Mouse (Mus musculus): ENCODE data around the gene Grin2a. TPM values are rescaled to one million over a fixed set of nuclear protein-coding genes. Genes with fewer than 3 reads are reported as not detected.

Grin2a gene
- polyA plus RNA-seq (2015; fragmentation: Nextera tagmentation; extraction: Ambion mirVana): not detected in 2 replicates

- no peaks in the 10 kb centered on the region for H3K36me3 ChIP-seq (ENCODE audit: control insufficient read depth, insufficient read depth)
- under 1% methylated on average over 68 of the region's 69 CpGs for WGBS (ENCODE audit: insufficient replicate concordance)
- H3K9ac ChIP-seq (ENCODE audit: low read depth, low read length): no peak within 1 kb of the TSS
- no peak within 1 kb of the TSS for H3K4me3 ChIP-seq (ENCODE audit: low read depth, low read length)
- ATAC-seq (ENCODE audit: low read depth): no peak
- H3K27me3 ChIP-seq (ENCODE audit: control insufficient read depth, insufficient read depth, low read depth, low read length): peaks cover 45% of the 10 kb centered on the region
- H3K4me1 ChIP-seq (ENCODE audit: control insufficient read depth, low read depth, low read length): no peaks in the 10 kb centered on the region
- H3K27ac ChIP-seq (ENCODE audit: low read length): no peak within 1 kb of the TSS
- H3K4me2 ChIP-seq (ENCODE audit: low read depth, low read length): no peak within 1 kb of the TSS
- no peaks in the 10 kb centered on the region for H3K9me3 ChIP-seq (replicated peaks; ENCODE audit: control insufficient read depth, low read length)
These were observed at the start of gene Grin2a for GRCm38 (mm10) chr16:9994951-9995813. Gene Grin2a (minus strand): TSS chr16:9995560.

DNA sequence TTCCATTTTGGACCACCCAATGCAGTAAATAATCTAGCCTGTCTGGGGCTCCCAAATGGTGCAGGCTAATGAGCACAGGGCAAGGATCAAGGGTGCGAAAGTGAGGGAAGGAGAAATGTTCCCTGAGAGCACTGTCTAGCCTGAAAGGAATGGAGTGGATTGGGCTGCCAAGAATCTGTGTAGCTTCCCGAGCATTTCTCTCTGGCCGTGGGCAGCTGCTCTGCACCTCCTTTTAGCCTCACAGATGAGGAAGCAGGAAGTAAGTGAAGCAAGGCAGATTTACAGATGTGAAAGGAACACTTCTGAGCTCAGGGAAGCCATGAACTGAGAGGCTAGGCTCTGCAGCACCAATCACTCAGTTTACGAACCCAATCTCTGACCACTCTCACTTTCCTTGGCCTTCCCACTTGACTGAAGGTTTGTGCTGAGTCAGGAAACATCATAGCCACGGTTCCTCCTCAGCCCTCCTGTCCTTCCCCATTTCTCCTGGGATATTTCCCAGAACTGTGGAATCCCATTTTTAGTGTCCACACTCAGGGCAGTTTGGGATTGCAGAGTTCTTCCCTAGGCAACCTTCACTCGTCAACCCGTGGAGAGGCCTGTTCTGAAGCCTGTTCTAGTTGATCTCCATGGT lies 40.3 kb upstream of the Grin2a start:
- Histone ChIP-seq H3K9ac (ENCODE audit: low read depth, low read length) (no peak overlapping the region), H3K36me3 (ENCODE audit: control insufficient read depth, insufficient read depth) (no peaks in the 10 kb centered on the region), H3K4me1 (ENCODE audit: control insufficient read depth, low read depth, low read length) (no peaks in the 10 kb centered on the region), H3K27ac (ENCODE audit: low read length) (no peak overlapping the region), H3K27me3 (ENCODE audit: control insufficient read depth, insufficient read depth, low read depth, low read length) (no peaks in the 10 kb centered on the region), H3K4me2 (ENCODE audit: low read depth, low read length) (no peak overlapping the region), H3K9me3 (replicated peaks; ENCODE audit: control insufficient read depth, low read length) (no peaks in the 10 kb centered on the region), H3K4me3 (ENCODE audit: low read depth, low read length) (no peak overlapping the region)
- 53% methylated on average over 7 of the region's 7 CpGs for WGBS (ENCODE audit: insufficient replicate concordance)
- no peak for ATAC-seq (ENCODE audit: low read depth)

DNA sequence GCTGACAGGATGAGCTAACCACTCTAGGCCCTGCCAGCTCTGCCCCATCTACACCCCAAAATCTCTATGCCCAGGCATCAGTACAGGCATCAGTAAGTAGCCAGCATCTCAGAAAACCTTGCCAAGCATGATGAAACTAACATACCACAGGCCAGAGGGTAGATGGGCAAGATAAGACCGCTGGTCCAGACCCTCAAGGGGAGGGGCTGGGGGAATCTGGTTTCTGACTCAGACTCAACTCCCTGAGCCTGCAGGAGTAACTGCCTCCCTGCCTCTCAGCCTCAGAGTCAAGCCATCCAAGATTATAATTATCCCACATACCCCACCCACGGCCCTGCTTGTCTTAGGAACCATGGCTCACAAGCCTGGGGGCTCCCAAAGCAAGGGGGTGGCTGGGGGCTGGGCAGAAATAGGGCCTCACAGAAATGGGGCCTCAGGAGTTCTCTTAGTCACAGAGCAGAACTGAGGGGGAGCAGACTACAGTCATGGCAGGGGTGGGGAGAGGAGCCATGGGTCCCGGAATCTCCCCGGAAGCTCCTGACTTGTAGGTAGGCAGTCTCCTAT lies 38.1 kb upstream of the Grin2a start:
- Histone ChIP-seq H3K9me3 (replicated peaks; ENCODE audit: control insufficient read depth, low read length) (no peaks in the 10 kb centered on the region), H3K4me1 (ENCODE audit: control insufficient read depth, low read depth, low read length) (no peaks in the 10 kb centered on the region), H3K9ac (ENCODE audit: low read depth, low read length) (no peak overlapping the region), H3K36me3 (ENCODE audit: control insufficient read depth, insufficient read depth) (no peaks in the 10 kb centered on the region), H3K27me3 (ENCODE audit: control insufficient read depth, insufficient read depth, low read depth, low read length) (no peaks in the 10 kb centered on the region), H3K4me3 (ENCODE audit: low read depth, low read length) (no peak overlapping the region), H3K27ac (ENCODE audit: low read length) (no peak overlapping the region), H3K4me2 (ENCODE audit: low read depth, low read length) (no peak overlapping the region)
- no peak for ATAC-seq (ENCODE audit: low read depth)
- WGBS (ENCODE audit: insufficient replicate concordance): 52% methylated on average over 4 of the region's 4 CpGs

DNA sequence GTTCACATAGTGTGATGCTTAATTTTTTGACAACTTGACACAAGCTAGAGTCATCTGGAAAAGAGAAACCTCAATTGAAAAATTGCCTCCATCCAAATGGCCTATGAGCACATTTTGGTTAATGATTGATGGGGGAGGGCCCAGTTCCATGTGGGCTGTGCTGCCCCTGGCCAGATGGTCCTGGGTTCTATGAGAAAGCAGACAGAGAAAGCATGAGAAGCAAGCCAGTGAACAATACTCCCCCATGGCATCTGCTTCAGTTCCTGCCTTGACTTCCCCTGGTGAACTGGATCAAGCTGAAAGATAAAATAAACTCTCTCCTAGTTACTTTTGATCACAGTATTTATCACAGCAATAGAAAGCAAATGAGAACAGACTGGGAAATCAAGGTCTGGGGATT lies 36.5 kb upstream of the Grin2a start:
- H3K27ac ChIP-seq (ENCODE audit: low read length): no peak overlapping the region
- no peaks in the 10 kb centered on the region for H3K9me3 ChIP-seq (replicated peaks; ENCODE audit: control insufficient read depth, low read length)
- no peak overlapping the region for H3K9ac ChIP-seq (ENCODE audit: low read depth, low read length)
- no peaks in the 10 kb centered on the region for H3K36me3 ChIP-seq (ENCODE audit: control insufficient read depth, insufficient read depth)
- no peak for ATAC-seq (ENCODE audit: low read depth)
- H3K4me2 ChIP-seq (ENCODE audit: low read depth, low read length): no peak overlapping the region
- H3K4me3 ChIP-seq (ENCODE audit: low read depth, low read length): no peak overlapping the region
- no peaks in the 10 kb centered on the region for H3K27me3 ChIP-seq (ENCODE audit: control insufficient read depth, insufficient read depth, low read depth, low read length)
- H3K4me1 ChIP-seq (ENCODE audit: control insufficient read depth, low read depth, low read length): no peaks in the 10 kb centered on the region

GRCm38 (mm10) chr16:10026741-10027140 lies 31.4 kb upstream of the Grin2a start:
- no peaks in the 10 kb centered on the region for H3K27me3 ChIP-seq (ENCODE audit: control insufficient read depth, insufficient read depth, low read depth, low read length)
- 41% methylated on average over 6 of the region's 6 CpGs for WGBS (ENCODE audit: insufficient replicate concordance)
- no peaks in the 10 kb centered on the region for H3K36me3 ChIP-seq (ENCODE audit: control insufficient read depth, insufficient read depth)
- no peaks in the 10 kb centered on the region for H3K9me3 ChIP-seq (replicated peaks; ENCODE audit: control insufficient read depth, low read length)
- no peak for ATAC-seq (ENCODE audit: low read depth)
- no peaks in the 10 kb centered on the region for H3K4me1 ChIP-seq (ENCODE audit: control insufficient read depth, low read depth, low read length)
- no peak overlapping the region for H3K9ac ChIP-seq (ENCODE audit: low read depth, low read length)
- no peak overlapping the region for H3K27ac ChIP-seq (ENCODE audit: low read length)
- no peak overlapping the region for H3K4me2 ChIP-seq (ENCODE audit: low read depth, low read length)
- no peak overlapping the region for H3K4me3 ChIP-seq (ENCODE audit: low read depth, low read length)

DNA sequence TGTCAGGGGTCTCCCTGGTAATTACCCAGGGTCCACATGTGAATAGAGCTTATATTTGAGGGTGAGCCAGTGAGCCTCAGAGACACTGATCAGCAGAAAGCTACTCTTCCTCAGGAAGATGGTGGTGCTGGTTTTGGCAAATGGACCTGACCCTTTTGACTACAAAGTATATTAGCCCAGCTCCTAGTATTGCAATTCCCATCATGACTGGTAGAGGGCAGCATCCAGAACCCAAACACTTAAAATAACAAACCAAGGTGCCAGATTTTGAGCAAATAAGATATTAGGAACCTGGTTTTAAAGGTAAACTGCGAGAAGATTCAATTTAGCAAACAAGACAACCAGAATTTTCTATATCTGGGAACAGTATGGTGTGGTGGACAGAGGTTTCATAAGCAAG lies 14.4 kb upstream of the Grin2a start:
- H3K27ac ChIP-seq (ENCODE audit: low read length): no peak overlapping the region
- no peak overlapping the region for H3K9ac ChIP-seq (ENCODE audit: low read depth, low read length)
- no peaks in the 10 kb centered on the region; the same call in 1 of the 2 replicates for H3K9me3 ChIP-seq (replicated peaks; ENCODE audit: control insufficient read depth, low read length)
- 46% methylated on average over 1 of the region's 1 CpGs for WGBS (ENCODE audit: insufficient replicate concordance)
- no peaks in the 10 kb centered on the region for H3K36me3 ChIP-seq (ENCODE audit: control insufficient read depth, insufficient read depth)
- no peaks in the 10 kb centered on the region for H3K4me1 ChIP-seq (ENCODE audit: control insufficient read depth, low read depth, low read length)
- ATAC-seq (ENCODE audit: low read depth): no peak
- no peaks in the 10 kb centered on the region for H3K27me3 ChIP-seq (ENCODE audit: control insufficient read depth, insufficient read depth, low read depth, low read length)
- no peak overlapping the region for H3K4me2 ChIP-seq (ENCODE audit: low read depth, low read length)
- H3K4me3 ChIP-seq (ENCODE audit: low read depth, low read length): no peak overlapping the region

- Histone ChIP-seq H3K36me3 (ENCODE audit: control insufficient read depth, insufficient read depth) (no peaks in the 10 kb centered on the region), H3K4me2 (ENCODE audit: low read depth, low read length) (no peak overlapping the region), H3K27ac (ENCODE audit: low read length) (no peak overlapping the region), H3K4me3 (ENCODE audit: low read depth, low read length) (no peak overlapping the region), H3K4me1 (ENCODE audit: control insufficient read depth, low read depth, low read length) (no peaks in the 10 kb centered on the region), H3K27me3 (ENCODE audit: control insufficient read depth, insufficient read depth, low read depth, low read length) (no peaks in the 10 kb centered on the region), H3K9ac (ENCODE audit: low read depth, low read length) (no peak overlapping the region), H3K9me3 (replicated peaks; ENCODE audit: control insufficient read depth, low read length) (no peaks in the 10 kb centered on the region; the same call in 1 of the 2 replicates)
- no peak for ATAC-seq (ENCODE audit: low read depth)
- 63% methylated on average over 5 of the region's 5 CpGs for WGBS (ENCODE audit: insufficient replicate concordance)
These were observed 10.2 kb upstream of the Grin2a start for GRCm38 (mm10) chr16:10005606-10006005.

DNA sequence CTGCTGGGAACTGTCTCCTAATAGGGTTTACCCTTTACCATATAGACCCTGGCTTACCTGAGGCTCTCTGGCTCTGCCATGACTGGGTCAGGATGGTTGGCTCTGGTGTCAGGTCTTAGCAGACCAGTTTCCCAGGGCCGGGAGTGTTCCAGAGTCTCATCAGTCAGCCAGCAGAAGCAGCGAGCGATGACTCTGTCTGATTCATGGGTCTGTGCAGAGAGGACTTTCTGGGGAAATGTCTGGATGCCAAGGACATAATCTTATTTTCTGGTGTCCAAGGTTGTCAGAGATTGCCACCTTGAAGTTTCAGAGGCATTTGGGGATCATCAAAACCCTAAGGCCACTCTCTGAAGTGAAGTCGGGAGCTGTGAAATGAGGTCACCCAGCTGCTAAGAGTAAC lies 8.7 kb upstream of the Grin2a start:
- Histone ChIP-seq H3K9me3 (replicated peaks; ENCODE audit: control insufficient read depth, low read length) (no peaks in the 10 kb centered on the region), H3K36me3 (ENCODE audit: control insufficient read depth, insufficient read depth) (no peaks in the 10 kb centered on the region), H3K4me1 (ENCODE audit: control insufficient read depth, low read depth, low read length) (no peaks in the 10 kb centered on the region), H3K27me3 (ENCODE audit: control insufficient read depth, insufficient read depth, low read depth, low read length) (no peaks in the 10 kb centered on the region), H3K4me2 (ENCODE audit: low read depth, low read length) (no peak overlapping the region), H3K27ac (ENCODE audit: low read length) (no peak overlapping the region), H3K4me3 (ENCODE audit: low read depth, low read length) (no peak overlapping the region), H3K9ac (ENCODE audit: low read depth, low read length) (no peak overlapping the region)
- 63% methylated on average over 4 of the region's 4 CpGs for WGBS (ENCODE audit: insufficient replicate concordance)
- no peak for ATAC-seq (ENCODE audit: low read depth)

DNA sequence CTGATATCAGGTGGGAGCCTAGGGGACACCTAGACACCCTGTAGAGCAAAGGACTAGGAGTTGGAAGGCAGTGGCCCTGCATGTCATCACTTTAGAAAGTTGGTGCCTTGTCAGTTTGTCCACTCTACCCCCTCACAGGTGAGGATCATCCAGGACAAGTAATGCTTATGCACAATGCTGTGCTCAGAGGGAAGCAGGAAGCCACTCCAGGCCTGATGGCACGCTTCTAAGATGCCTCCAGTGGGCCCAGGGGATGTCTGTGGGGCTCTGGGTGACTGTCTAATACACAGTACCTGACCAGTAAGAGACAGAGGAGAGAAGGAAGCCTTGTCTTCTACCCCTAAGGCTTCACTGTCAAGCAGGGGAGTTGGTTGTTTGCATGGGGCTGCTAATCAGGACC lies 7.6 kb upstream of the Grin2a start:
- Histone ChIP-seq H3K4me2 (ENCODE audit: low read depth, low read length) (no peak overlapping the region), H3K27me3 (ENCODE audit: control insufficient read depth, insufficient read depth, low read depth, low read length) (no peaks in the 10 kb centered on the region), H3K27ac (ENCODE audit: low read length) (no peak overlapping the region), H3K36me3 (ENCODE audit: control insufficient read depth, insufficient read depth) (no peaks in the 10 kb centered on the region), H3K4me3 (ENCODE audit: low read depth, low read length) (no peak overlapping the region), H3K4me1 (ENCODE audit: control insufficient read depth, low read depth, low read length) (no peaks in the 10 kb centered on the region), H3K9ac (ENCODE audit: low read depth, low read length) (no peak overlapping the region), H3K9me3 (replicated peaks; ENCODE audit: control insufficient read depth, low read length) (no peaks in the 10 kb centered on the region)
- ATAC-seq (ENCODE audit: low read depth): no peak
- 22% methylated on average over 1 of the region's 1 CpGs for WGBS (ENCODE audit: insufficient replicate concordance)

Data from liver, embryonic 16.5 days (tissue).